Mouse (Mus musculus) megakaryocyte, embryonic 14.5 days (primary cell): ENCODE measurements around the gene Tenm3. TPM values are rescaled to one million over a fixed set of nuclear protein-coding genes. Genes with fewer than 3 reads are reported as not detected.

ENCODE experiments used
- H3K27me3 ChIP-seq: replicated peaks from 2 replicates; pipeline ENCODE3; 2012; ENCODE audit warnings: inconsistent platforms
- H3K36me3 ChIP-seq: replicated peaks from 2 replicates; pipeline ENCODE3; 2012; ENCODE audit warnings: low read length, inconsistent platforms, mixed read lengths
- H3K4me1 ChIP-seq: 2 replicates; pipeline ENCODE4 v1.6.1; 2012; ENCODE audit warnings: inconsistent platforms
- H3K4me3 ChIP-seq: replicated peaks from 2 replicates; pipeline ENCODE3; 2012; ENCODE audit warnings: moderate library complexity, mild to moderate bottlenecking, inconsistent platforms
- H3K9me3 ChIP-seq: 2 replicates; pipeline ENCODE4 v1.6.1; 2012; ENCODE audit warnings: inconsistent platforms
- FLI1 ChIP-seq: IDR thresholded peaks from 2 replicates; pipeline ENCODE4 v1.6.1; 2012; ENCODE audit warnings: low read length, inconsistent platforms, mixed read lengths
- GATA1 ChIP-seq: IDR thresholded peaks from 3 replicates; pipeline ENCODE4 v1.6.1; 2012; ENCODE audit warnings: mixed read lengths, low read length, inconsistent platforms, borderline replicate concordance
- polyA plus RNA-seq: library from polyadenylated mRNA; stranded (reverse); fragments of >175 nt; gene quantifications from 2 replicates; pipeline ENCODE4 v1.2.3, GENCODE M21; 2012; ENCODE audit warnings: low replicate concordance; ENCODE audit not compliant: insufficient read depth

Gene Tenm3
- 0.39 and 0.48 TPM in 2 replicates for polyA plus RNA-seq

DNA sequence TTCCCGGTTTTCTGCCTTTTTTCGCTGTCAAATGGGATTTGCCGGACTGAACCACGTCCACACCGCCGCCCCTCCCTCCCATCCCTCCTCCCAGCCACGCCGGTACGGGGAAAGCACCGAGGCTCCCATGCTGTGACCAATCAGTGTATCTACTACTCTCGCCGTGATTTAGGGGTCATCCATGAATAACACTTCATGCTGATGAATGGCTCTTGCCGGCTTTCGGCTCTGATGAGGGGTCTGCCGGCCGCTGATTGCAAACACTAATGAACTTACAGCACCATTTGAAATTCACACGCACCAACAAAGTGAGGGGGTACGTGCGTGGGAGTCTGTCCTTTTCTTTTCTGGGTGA lies at the start of gene Tenm3:
Gene Tenm3, minus strand, starts transcription at position 21 of the 355 bp plus-strand sequence.
- Histone ChIP-seq H3K4me3 (peak within 1 kb of the TSS; percentile 94), H3K9me3 (no peaks in the 10 kb centered on the region), H3K36me3 (no peaks in the 10 kb centered on the region), H3K4me1 (peaks cover 20% of the 10 kb centered on the region), H3K27me3 (peaks cover 56% of the 10 kb centered on the region)
- TF ChIP-seq GATA1: no peak
- no peak for TF ChIP-seq FLI1

- H3K9me3 ChIP-seq: peaks cover 6% of the 10 kb centered on the region
- TF ChIP-seq GATA1 (no peak), FLI1 (no peak)
- H3K4me3 ChIP-seq: no peak overlapping the region
- H3K4me1 ChIP-seq: no peaks in the 10 kb centered on the region
- H3K36me3 ChIP-seq: no peaks in the 10 kb centered on the region
- no peaks in the 10 kb centered on the region for H3K27me3 ChIP-seq
Measured at GRCm38 (mm10) chr8:48890216-48890765, 46.5 kb upstream of the Tenm3 start.

DNA sequence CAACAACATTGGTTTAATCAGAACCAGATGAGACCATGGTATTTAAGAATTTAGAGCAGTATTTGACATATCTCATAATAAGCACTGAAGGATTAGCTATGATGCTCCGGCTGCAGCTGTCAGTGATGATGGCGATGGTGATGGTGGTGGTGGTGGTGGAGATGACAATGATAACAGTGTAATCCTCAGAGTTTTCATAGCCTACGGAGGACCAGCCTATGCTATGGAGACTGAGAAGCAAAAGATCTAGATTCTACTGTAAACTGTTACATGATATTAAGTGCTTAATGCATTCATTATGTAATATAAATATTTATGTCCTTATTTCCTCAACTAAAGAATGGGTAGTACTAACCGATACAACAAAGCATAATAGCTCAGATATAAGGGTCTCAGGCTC lies 40.5 kb upstream of the Tenm3 start:
- H3K4me1 ChIP-seq: no peaks in the 10 kb centered on the region
- peaks cover 7% of the 10 kb centered on the region for H3K9me3 ChIP-seq
- no peaks in the 10 kb centered on the region for H3K27me3 ChIP-seq
- no peak overlapping the region for H3K4me3 ChIP-seq
- H3K36me3 ChIP-seq: no peaks in the 10 kb centered on the region
- TF ChIP-seq GATA1 (no peak), FLI1 (no peak)

DNA sequence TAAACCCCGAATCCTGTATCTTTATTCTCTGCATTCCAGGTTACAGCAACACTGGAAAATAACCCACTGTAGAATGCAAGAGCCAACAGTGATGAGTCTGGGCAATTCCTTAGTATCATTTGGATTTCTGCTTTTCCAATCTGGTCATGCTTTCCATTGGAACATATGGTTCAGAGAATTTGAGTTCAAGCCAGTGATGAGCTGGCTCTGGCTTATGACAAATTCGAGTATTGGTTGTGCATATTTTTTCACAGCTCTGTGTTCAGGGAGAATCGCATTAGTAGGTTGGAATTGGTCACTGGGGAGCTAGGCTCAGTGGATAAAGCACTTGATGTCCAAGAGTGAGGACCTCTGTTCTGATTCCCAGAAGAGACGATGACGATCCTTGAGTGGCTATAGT lies 36.8 kb upstream of the Tenm3 start:
- TF ChIP-seq FLI1: no peak
- no peak for TF ChIP-seq GATA1
- H3K27me3 ChIP-seq: no peaks in the 10 kb centered on the region
- peaks cover 11% of the 10 kb centered on the region; the same call in 1 of the 2 replicates for H3K9me3 ChIP-seq
- no peaks in the 10 kb centered on the region for H3K36me3 ChIP-seq
- H3K4me1 ChIP-seq: no peaks in the 10 kb centered on the region
- H3K4me3 ChIP-seq: no peak overlapping the region

DNA sequence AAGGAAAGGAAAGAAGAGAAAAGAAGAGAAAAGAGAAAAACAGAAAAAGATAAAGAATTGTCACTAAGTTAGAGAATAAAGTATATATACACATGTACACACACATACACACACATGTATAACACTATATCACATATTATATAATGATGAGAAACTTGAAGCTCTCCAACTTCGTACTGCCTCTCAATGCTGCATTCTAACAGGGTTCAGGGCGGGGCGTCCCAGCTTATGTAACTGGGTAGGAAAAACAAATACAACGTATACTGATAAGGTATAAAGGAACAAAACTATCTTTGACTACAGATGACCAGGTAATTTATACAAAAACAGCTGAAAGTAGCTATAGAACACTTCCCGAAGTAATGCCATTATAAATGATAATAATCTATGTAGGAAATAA lies 22.2 kb upstream of the Tenm3 start:
- Histone ChIP-seq H3K36me3 (no peaks in the 10 kb centered on the region), H3K4me1 (no peaks in the 10 kb centered on the region), H3K27me3 (no peaks in the 10 kb centered on the region), H3K9me3 (0 out of 2 replicates have a peak, but pooled peaks cover 4% of the 10 kb centered on the region), H3K4me3 (no peak overlapping the region)
- TF ChIP-seq GATA1 (no peak), FLI1 (no peak)

DNA sequence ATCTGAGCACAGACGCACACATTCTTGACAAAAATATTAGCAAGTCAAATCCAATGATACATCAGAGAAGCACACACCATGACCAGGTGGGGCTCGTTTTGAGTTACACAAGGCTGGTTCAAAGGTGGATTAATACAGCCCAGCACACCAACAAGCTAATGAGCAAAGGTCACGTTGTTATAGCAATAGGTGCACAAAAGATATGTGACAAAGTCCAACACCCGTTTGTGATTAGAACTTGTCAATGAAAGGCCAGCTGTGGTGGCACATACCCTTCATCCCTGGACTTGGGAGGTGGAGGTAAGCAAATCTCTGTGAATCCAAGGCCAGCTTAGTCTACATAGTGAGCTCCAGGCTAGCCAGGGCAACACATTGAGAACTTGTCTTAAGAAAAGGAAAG lies 21.7 kb upstream of the Tenm3 start:
- H3K36me3 ChIP-seq: no peaks in the 10 kb centered on the region
- H3K27me3 ChIP-seq: no peaks in the 10 kb centered on the region
- H3K9me3 ChIP-seq: 0 out of 2 replicates have a peak, but pooled peaks cover 4% of the 10 kb centered on the region
- H3K4me1 ChIP-seq: no peaks in the 10 kb centered on the region
- TF ChIP-seq FLI1 (no peak), GATA1 (no peak)
- H3K4me3 ChIP-seq: no peak overlapping the region

DNA sequence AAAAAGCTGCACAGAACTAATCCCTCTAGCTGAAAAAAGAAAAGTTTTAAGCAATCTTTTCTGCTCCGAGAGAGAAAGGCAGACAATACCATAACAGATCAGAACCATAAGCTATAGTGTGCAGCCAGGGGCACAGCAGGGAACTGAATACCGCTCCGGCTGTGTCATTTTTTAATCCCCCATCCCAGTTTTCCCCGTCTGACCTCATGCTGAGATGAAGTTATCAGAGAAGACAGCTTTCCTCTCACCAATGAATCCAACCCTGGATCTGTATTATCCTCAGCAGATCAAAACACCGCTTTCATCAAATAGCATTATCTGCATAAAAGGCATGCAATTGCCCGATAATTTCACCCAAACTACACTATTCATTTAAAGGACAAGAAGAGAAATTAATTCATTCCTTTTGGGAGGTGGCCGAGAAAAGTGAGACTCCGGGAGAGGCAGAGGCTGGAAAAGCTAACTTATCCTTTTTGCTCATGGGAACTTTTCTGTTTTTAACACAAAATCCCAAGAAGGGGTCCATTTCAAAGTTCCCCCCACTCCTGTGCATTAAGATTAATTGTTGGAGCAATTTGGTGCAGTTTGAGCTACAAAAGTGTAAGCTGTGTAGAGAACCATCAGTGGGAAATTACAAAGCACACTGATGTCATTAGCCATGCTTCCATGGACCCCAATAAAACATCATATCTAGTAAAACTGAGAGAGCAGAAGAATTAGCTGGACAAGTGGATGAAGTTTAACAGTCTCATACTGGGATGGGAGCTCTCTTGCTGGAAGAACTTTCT lies 6.7 kb upstream of the Tenm3 start:
- Histone ChIP-seq H3K4me1 (no peaks in the 10 kb centered on the region), H3K9me3 (no peaks in the 10 kb centered on the region), H3K4me3 (no peak overlapping the region), H3K36me3 (no peaks in the 10 kb centered on the region), H3K27me3 (peaks cover 17% of the 10 kb centered on the region)
- TF ChIP-seq GATA1: no peak
- TF ChIP-seq FLI1: no peak

DNA sequence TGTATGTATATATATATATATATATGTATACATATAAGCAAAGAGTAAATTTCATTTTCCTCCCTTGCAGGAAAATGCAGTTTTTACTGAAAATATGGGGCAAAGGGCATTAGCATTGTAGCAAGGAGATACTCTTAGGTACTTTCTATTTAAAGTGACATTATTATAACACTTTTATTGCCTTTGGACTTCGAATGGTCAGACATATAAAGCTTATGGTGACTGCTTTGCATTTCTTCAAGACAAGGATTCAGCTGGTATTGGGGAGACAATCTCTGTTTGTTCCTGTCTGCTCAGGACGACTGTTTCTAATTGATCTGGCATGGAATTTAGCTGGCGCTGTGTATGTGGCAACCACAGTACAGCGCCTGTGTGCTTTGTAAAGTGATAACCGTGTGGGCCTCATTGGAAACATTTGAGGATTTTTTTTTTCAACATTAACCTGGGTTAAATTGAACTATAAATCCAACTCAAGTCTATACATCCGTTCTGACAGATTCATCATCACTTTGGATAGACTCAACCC lies 5.4 kb upstream of the Tenm3 start:
- Histone ChIP-seq H3K36me3 (no peaks in the 10 kb centered on the region), H3K27me3 (peaks cover 30% of the 10 kb centered on the region), H3K4me3 (no peak overlapping the region), H3K4me1 (peaks cover 5% of the 10 kb centered on the region; the same call in 1 of the 2 replicates), H3K9me3 (no peaks in the 10 kb centered on the region)
- no peak for TF ChIP-seq GATA1
- TF ChIP-seq FLI1: no peak

- Histone ChIP-seq H3K27me3 (peaks cover 56% of the 10 kb centered on the region), H3K4me1 (peaks cover 20% of the 10 kb centered on the region), H3K36me3 (no peaks in the 10 kb centered on the region), H3K4me3 (no peak overlapping the region), H3K9me3 (no peaks in the 10 kb centered on the region)
- TF ChIP-seq FLI1 (no peak), GATA1 (no peak)
Measured at GRCm38 (mm10) chr8:48844961-48845360, 1.2 kb upstream of the Tenm3 start.

DNA sequence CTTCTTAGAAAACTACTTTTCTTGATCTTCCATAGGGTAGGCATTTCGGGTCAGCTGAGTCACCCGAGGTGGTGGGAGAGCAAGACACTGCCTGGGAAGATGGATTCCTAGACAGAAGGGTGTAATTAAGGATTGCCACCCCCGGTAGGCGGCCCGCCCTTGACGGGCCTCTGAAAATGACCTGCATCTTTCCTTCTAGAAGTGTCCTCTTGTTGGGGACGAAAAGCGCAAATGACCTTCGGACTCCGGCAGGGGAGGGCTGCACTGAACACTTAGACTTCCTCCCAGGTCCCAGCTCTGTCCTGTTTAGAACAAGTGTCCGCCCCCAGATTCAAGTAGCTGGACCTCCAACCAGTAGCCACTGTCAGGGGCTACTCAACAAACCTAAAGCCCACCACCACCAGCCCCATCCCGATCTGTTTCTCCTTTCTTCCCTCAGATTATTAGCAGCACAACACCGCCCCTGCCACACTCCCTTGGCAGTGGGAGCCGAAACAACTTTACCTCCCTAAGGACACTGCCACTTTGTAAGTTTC lies 687 bp upstream of the Tenm3 start:
- Histone ChIP-seq H3K9me3 (no peaks in the 10 kb centered on the region), H3K36me3 (no peaks in the 10 kb centered on the region), H3K27me3 (peaks cover 56% of the 10 kb centered on the region), H3K4me1 (peaks cover 20% of the 10 kb centered on the region), H3K4me3 (no peak overlapping the region)
- TF ChIP-seq FLI1 (no peak), GATA1 (no peak)
